Mouse (Mus musculus) erythroblast, embryonic 14.5 days (primary cell): ENCODE results near the gene Pom121l2.

ENCODE experiments used
- GATA1 ChIP-seq: IDR thresholded peaks from 2 replicates; pipeline ENCODE4 v1.6.1; 2012; ENCODE audit warnings: low read length, inconsistent platforms, mixed read lengths
- TAL1 ChIP-seq: IDR thresholded peaks from 3 replicates; pipeline ENCODE4 v1.6.1; 2012; ENCODE audit warnings: low read length, inconsistent platforms, mixed read lengths

DNA sequence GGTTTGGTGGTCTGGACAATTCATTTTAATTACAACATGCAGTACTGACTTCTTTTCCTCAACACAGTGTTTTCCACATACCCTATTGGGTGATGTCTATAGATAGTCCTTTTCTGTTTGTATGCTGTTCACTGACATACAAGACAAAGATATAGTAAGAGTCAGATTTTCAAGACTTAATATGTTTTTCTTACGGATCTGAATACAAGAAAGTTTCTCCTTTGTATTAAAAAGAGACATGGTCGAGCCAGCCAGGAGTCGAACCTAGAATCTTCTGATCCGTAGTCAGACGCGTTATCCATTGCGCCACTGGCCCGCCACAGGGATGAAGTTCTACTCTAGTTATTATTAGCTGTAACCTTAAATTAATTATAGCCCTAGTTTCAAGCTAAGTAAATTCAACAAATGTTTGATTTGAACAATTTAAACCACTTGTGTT lies 39.9 kb downstream of the Pom121l2 start:
- TF ChIP-seq GATA1 (no peak), TAL1 (no peak)
